Mouse (Mus musculus) megakaryocyte progenitor cell, adult 5-6 weeks (primary cell): Measurements from ENCODE around the gene Dhx32. TPM values are rescaled to one million over a fixed set of nuclear protein-coding genes. Genes with fewer than 3 reads are reported as not detected.

Source experiments
- ATAC-seq: replicated peaks from 2 replicates; pipeline ENCODE4 v1.8.0; 2016; ENCODE audit warnings: mild to moderate bottlenecking, moderate TSS enrichment, inconsistent platforms; ENCODE audit not compliant: poor library complexity
- total RNA-seq, 2 experiments: library from RNA; stranded (forward) in 1 of 2; stranded (reverse) in 1 of 2; fragments of 157-497, 149-512 nt in 1 of 2; fragments of 200-1000 nt in 1 of 2; gene quantifications; 2 replicates each; pipeline versions ENCODE4 v1.2.3 to v1.2.4; 2015 to 2017

Dhx32 gene
- 8.4 and 11.0 TPM in 2 replicates for total RNA-seq (2015)
- total RNA-seq (2017), result 21.7 and 23.6 TPM in 2 replicates

- ATAC-seq, result peak; percentile 99
These were observed at the start of gene Dhx32 for GRCm38 (mm10) chr7:133782717-133783435. Gene Dhx32, minus strand, starts transcription at chr7:133782726.

GRCm38 (mm10) chr7:133829579-133829978, 47.1 kb upstream of the Dhx32 start:
- no peak for ATAC-seq

GRCm38 (mm10) chr7:133828514-133828913, 46.0 kb upstream of the Dhx32 start:
- ATAC-seq, result no peak

GRCm38 (mm10) chr7:133824579-133824978, 42.1 kb upstream of the Dhx32 start:
- peak; percentile 72 for ATAC-seq

- ATAC-seq, result 0 out of 2 replicates have a peak, but pooled peaks have one; percentile 42
These were observed 41.2 kb upstream of the Dhx32 start for GRCm38 (mm10) chr7:133823751-133824150.

GRCm38 (mm10) chr7:133813331-133813730, 30.8 kb upstream of the Dhx32 start:
- ATAC-seq, result no peak

- ATAC-seq, result no peak
These were observed 30.4 kb upstream of the Dhx32 start for GRCm38 (mm10) chr7:133812927-133813326.

GRCm38 (mm10) chr7:133805614-133806175, 23.2 kb upstream of the Dhx32 start:
- peak; percentile 84 for ATAC-seq

- no peak for ATAC-seq
These were observed 19.3 kb upstream of the Dhx32 start for GRCm38 (mm10) chr7:133801823-133802222.

GRCm38 (mm10) chr7:133799928-133800327, 17.4 kb upstream of the Dhx32 start:
- no peak for ATAC-seq

GRCm38 (mm10) chr7:133794720-133795119, 12.2 kb upstream of the Dhx32 start:
- ATAC-seq, result no peak

- ATAC-seq, result no peak
These were observed 11.0 kb upstream of the Dhx32 start for GRCm38 (mm10) chr7:133793248-133794131.

GRCm38 (mm10) chr7:133792771-133793170, 10.2 kb upstream of the Dhx32 start:
- no peak for ATAC-seq

- ATAC-seq, result 0 out of 2 replicates have a peak, but pooled peaks have one; percentile 20
These were observed 8.2 kb upstream of the Dhx32 start for GRCm38 (mm10) chr7:133790608-133791229.

- ATAC-seq, result no peak
These were observed 7.6 kb upstream of the Dhx32 start for GRCm38 (mm10) chr7:133790171-133790570.

GRCm38 (mm10) chr7:133788147-133788546, 5.6 kb upstream of the Dhx32 start:
- ATAC-seq, result no peak

- no peak for ATAC-seq
These were observed 5.0 kb upstream of the Dhx32 start for GRCm38 (mm10) chr7:133787571-133787970.

GRCm38 (mm10) chr7:133781991-133782390, 535 bp downstream of the Dhx32 start:
- no peak for ATAC-seq

- no peak for ATAC-seq
These were observed 943 bp downstream of the Dhx32 start for GRCm38 (mm10) chr7:133781583-133781982.

GRCm38 (mm10) chr7:133776626-133776996, 5.9 kb downstream of the Dhx32 start, which contains the start of gene Fank1:
Gene Fank1, plus strand, starts transcription at chr7:133776861.
- peak; percentile 92 for ATAC-seq
